Mouse (Mus musculus) kidney, adult 8-10 months (tissue): ENCODE data around the gene Fbxo17.

Experiments used
- DNase-seq, 2 experiments: peaks; one replicate each; pipeline ENCODE4 v3.0.0; 2022

Fbxo17 gene

GRCm38 (mm10) chr7:28719650-28720049, 3.0 kb downstream of the Fbxo17 start:
- DNase-seq, result no peak

GRCm38 (mm10) chr7:28720753-28721537, 4.3 kb downstream of the Fbxo17 start:
- DNase-seq, result no peak

GRCm38 (mm10) chr7:28722079-28722478, 5.5 kb downstream of the Fbxo17 start:
- no peak for DNase-seq

- DNase-seq, result no peak
These were observed 8.0 kb downstream of the Fbxo17 start for GRCm38 (mm10) chr7:28724613-28725012.

GRCm38 (mm10) chr7:28726600-28726999, 10.0 kb downstream of the Fbxo17 start:
- DNase-seq, result peak; percentile 40 to 58

GRCm38 (mm10) chr7:28727649-28728340, 11.2 kb downstream of the Fbxo17 start:
- DNase-seq, result no peak

GRCm38 (mm10) chr7:28732341-28733142, 15.9 kb downstream of the Fbxo17 start:
- peak; percentile 93 to 95 for DNase-seq

GRCm38 (mm10) chr7:28733211-28733610, 16.6 kb downstream of the Fbxo17 start:
- no peak for DNase-seq

- no peak for DNase-seq
These were observed 19.1 kb downstream of the Fbxo17 start for GRCm38 (mm10) chr7:28735701-28736100.

GRCm38 (mm10) chr7:28739829-28740228, 23.2 kb downstream of the Fbxo17 start:
- DNase-seq, result no peak

GRCm38 (mm10) chr7:28740949-28741348, 24.3 kb downstream of the Fbxo17 start:
- no peak for DNase-seq

GRCm38 (mm10) chr7:28741368-28741708, 24.7 kb downstream of the Fbxo17 start:
- DNase-seq, result no peak

- peak; percentile 98 for DNase-seq
These were observed 25.3 kb downstream of the Fbxo17 start, which contains the start of the genes Mrps12 and Sars2 for GRCm38 (mm10) chr7:28741709-28742438. Mrps12 (minus strand) TSS chr7:28741820. Sars2 (plus strand) TSS chr7:28741992.

- no peak for DNase-seq
These were observed 33.3 kb downstream of the Fbxo17 start for GRCm38 (mm10) chr7:28749935-28750334.

- no peak for DNase-seq
These were observed 39.5 kb downstream of the Fbxo17 start, which contains the start of gene Ccer2 for GRCm38 (mm10) chr7:28756079-28756478. Ccer2 (plus strand) TSS chr7:28756174.

- no peak for DNase-seq
These were observed 42.0 kb downstream of the Fbxo17 start for GRCm38 (mm10) chr7:28758623-28759022.

- peak in 1 of 2 experiments; percentile 26 for DNase-seq
These were observed 45.3 kb downstream of the Fbxo17 start for GRCm38 (mm10) chr7:28761907-28762306.

- DNase-seq, result no peak
These were observed 48.6 kb downstream of the Fbxo17 start for GRCm38 (mm10) chr7:28765211-28765610.

GRCm38 (mm10) chr7:28766173-28766879, 49.7 kb downstream of the Fbxo17 start, which contains the start of gene Sirt2:
Sirt2 (plus strand) TSS chr7:28766735.
- peak; percentile 99 for DNase-seq

- DNase-seq, result no peak
These were observed 50.3 kb downstream of the Fbxo17 start for GRCm38 (mm10) chr7:28766910-28767309.

- no peak for DNase-seq
These were observed 50.9 kb downstream of the Fbxo17 start, which contains the start of gene Nfkbib for GRCm38 (mm10) chr7:28767462-28767965. Nfkbib (minus strand) TSS chr7:28767512.
